Mouse (Mus musculus) spleen, adult 2 months (tissue): ENCODE measurements around the gene Myl7.

ENCODE experiments used
- CTCF ChIP-seq: fragments of 200-500 bp; IDR thresholded peaks from 2 replicates; pipeline ENCODE4 v1.5.1; 2011; ENCODE audit warnings: mild to moderate bottlenecking, inconsistent platforms; ENCODE audit not compliant: insufficient read depth, insufficient read length, insufficient replicate concordance; ENCODE audit errors: extremely low read depth
- POLR2A ChIP-seq: fragments of 200-500 bp; IDR thresholded peaks from 2 replicates; pipeline ENCODE4 v1.6.1; 2011; ENCODE audit warnings: low read depth, low read length, inconsistent platforms

DNA sequence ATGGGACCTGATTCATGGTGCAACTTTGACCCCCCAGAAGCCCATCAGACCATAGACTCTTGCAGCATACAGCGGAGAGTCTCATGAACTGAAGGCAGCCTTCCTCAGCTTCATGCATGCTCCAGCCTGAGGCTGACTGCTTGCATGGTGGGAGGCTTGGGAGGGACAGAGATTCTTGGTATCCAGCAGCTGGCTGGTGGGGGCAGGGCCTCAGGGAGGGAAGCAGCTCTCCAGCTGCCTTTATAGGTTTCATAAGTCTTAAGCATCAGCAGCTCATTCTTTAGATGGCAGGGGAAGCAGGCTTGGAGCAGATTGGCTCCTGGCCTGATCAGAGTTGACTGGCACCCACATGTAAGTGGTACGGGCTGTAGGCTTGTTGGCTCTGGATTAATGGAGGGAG is 31.4 kb downstream of the Myl7 start:
- no peak for TF ChIP-seq CTCF
- TF ChIP-seq POLR2A, result no peak
